Mouse (Mus musculus) kidney, postnatal 25 days (tissue): ENCODE data around the gene Gm20388.
"Not testable (repeated sequence)": the region's sequence is repeated elsewhere in the genome, so short reads cannot be mapped to it uniquely, and the experiment has no call there.

Experiments used
- DNase-seq, 2 experiments: peaks; one replicate each; pipeline ENCODE4 v3.0.0; 2021; ENCODE audit warnings: mixed read lengths in 2 of 2

The Gm20388 gene

DNA sequence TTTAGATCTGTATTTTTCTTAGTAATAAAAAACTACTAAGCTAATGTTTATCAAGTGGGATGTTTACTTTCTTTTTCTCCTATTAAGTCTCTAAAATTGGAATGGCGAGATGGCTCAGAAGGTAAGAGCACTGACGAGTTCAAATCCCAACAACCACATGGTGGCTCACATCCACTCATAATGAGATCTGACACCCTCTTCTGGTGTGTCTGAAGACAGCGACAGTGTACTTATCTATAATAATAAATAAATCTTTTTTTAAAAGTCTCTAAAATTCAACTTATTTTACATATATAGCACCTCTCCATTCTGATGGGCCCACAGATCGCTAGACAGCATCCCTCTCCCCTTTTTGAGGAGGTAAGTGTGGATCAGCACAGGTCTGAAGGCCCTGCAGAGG is 2699.6 kb downstream of the Gm20388 start:
- DNase-seq, result no peak

DNA sequence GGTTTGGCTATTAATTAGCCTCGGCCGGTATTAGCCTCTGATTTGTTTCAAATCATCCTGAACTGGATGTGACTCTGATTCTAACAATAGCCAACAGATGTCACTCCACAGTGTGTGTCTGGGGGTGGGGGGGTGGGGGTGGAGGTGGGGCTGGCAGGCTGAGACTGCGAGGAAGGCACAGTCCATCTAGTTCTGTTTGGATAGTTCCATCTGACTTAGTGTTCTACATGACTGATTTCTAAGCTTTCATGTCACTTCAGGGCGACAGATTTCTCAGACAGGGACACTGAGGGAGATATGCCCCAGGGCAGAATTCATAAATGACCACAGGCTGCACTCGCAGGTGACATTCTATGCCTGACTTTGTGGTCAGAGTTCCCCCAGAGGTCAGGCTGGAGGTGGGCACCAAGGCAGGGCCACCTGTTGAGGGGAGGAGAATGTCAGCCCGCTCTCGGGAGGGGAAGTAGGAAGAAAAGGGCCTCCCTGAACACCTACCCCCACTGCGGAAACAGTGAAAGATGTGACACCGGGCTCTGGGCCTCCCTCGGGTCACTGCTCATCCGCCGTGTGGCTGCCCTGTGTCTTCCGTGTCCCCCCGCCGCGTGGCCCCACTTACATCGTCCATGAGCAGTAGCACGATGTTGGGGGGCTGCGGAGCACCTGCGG is 2700.1 kb downstream of the Gm20388 start:
- no peak for DNase-seq

DNA sequence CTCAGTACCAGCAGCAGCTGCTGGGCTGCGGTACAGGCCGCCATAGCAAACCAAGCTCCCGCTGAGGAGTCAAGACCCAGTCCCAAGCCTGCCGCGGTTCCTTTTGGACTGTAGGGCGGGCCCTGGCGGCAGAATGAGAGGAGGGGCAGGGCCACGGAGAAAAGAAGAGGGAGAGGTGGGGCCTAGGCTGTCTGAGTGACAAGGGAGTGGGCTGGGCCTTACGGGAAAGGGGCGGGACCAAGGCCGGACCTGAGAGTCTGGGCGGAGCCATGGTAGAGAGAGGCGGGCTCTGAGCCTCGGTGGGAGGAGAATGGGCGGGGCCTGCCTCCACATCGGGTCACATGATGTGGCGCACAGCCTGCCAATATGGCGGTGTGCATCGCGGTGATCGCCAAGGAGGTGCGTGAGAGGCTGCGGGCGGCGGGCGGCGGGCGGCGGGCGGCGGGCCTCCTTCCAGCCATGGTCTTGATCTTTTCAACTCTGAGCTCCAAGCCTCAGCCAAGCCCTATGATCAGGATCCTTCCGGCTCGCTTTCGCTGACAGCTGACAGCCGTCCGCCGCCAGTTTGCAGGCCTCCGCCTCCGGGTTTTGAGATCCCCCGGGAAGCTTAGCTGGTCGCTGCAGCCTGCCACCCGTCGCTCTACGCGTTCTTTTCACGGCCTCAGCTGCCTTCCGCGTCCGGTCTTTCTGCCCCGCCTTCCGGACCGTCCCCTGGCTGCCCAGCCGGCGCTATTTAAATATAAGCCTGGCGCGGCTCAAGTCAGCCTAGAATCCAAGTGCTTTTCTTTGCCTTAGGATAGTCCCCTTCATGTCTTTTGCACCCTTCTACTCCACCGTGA is 2700.9 kb downstream of the Gm20388 start, which contains the start of the genes Galns and Trappc2l:
Galns (minus strand) TSS at position 169 of the 839 bp plus-strand sequence.
Trappc2l (plus strand) TSS at position 346 of the 839 bp plus-strand sequence.
- peak; percentile 97 to 98 for DNase-seq

DNA sequence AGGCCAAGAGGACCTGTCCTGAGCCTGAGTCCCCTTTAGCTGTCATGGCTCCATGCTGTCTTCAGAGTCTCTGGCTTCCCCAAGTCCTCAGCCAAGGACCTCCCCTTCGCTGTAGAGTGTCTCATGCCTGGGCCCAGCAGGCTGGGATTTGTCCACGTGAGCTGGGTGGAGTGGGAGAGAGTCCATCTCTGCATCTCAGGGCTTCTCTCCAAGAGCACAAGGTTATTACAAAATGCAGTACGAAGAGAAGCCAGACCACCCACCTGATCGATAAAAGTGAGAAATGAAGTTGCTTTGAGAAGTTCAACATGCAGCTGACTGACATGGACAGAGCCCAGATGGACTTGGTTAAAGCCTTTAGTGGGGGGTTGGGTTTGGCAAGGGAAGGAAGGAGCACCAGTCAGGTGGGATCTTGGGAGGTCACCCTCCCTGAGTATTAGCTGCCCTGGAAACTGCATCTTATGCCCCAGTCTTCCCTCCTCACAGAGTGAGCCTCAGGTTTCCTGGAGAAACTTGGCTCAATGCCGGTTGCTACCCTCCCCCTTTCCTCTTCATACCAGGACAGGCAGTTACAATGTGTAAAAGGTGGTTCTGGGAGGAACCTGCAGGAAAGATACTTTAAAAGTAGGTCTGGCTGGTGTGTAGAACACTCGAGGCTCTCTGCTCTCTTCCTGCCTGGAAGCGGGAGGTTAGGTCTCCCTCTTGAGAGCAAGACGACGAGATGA is 2705.7 kb downstream of the Gm20388 start:
- DNase-seq, result no peak

DNA sequence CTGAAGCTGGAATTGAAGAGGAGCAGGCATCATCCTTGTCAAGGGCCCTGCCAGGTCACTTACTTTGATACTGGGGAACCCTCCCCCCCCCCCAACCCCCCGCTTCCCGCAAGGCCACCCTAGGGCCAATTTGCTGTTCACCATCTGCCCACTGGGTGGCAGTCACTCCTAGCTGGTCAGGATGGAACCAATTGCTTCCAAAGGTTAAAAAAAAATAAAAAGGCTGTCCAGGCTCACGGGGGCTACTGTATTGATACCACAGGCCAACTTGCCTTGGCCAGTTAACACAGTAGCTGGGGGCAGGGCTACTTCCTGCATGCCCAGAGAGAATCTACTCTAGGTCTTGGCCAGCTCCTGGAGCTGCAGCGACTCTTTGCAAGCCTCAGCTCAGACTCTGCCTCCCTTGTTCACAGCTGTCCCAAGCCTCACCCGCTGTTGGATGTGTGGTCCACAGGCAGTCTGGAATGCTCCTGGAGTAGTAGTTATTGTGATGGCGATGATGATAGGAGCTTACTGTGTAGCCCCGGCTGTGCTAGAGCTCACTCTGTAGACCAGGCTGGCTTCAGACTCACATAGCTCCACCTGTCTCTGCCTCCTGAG is 2707.4 kb downstream of the Gm20388 start:
- DNase-seq, result peak; percentile 87 to 92

DNA sequence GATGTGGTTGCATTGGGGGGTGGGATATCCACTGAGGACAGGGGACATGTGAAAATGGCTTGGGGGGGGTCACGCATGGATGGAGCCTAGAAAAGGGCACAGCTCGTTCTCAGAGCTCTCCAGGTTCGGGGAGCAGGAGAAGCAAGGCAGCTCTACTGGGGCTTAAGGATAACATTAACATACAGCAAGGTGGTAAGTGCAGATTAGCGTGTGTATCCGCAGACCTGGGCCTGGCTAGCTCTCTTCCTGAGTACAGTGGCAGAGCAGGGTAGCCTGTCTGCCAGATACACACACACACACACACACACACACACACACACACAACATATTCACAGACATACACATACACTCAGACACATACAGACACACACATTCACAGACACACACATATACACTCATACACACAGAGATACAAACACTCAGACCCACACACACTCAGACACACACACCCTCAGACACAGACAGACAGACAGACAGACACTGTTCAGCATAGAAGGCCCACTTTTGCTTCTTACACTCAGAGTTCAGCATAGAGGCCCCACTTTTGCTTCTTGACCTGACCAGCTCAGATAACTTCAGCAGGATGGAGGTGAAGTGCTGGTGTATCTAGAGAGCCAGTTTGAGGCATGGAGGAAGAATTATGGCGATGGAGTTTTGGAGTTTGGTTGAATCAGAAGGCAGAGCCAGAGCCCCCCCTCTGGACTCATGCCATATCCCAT is 2708.2 kb downstream of the Gm20388 start:
- DNase-seq, result no peak

DNA sequence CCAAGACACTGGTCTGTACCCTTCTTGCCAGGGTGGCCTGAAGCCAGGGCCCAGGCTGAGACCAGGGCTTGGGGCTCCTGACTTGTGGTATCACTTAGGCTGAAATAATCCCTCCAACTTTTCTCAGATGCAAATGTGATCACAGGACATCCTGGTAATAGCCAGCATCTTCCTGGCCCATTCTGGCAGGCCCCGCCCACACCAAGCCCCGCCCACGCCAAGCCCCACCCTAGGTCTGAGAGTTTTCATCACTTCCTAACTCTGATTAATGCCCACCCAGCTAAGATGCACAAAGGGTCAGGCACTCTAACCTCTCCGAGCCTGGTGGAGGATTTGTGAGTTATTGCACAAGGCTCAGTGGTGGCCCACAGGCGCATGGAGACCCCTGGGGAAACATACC is 2709.8 kb downstream of the Gm20388 start:
- DNase-seq, result no peak

DNA sequence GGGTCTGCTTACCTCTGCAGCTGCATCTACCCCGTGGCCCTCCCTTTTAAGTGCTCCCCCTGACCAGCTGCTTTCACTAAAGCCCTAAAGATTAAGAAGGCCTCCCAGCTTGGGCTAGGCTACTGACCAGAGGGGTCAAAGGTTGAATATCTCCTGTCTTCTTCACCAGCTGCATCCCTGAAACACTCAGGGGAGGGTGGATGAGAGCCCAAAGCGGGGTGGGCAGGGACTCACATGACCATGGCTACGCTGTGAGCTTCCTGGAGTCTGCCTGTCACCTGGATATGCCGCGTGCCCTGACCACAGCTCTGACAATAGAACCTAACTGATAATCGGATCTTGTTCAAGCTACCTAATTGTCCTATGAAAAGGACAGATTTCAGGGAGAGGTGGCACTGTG is 2712.1 kb downstream of the Gm20388 start, which contains the start of gene Pabpn1l:
Pabpn1l (minus strand) TSS at position 13 of the 400 bp plus-strand sequence.
- peak in 1 of 2 experiments; percentile 58 for DNase-seq

DNA sequence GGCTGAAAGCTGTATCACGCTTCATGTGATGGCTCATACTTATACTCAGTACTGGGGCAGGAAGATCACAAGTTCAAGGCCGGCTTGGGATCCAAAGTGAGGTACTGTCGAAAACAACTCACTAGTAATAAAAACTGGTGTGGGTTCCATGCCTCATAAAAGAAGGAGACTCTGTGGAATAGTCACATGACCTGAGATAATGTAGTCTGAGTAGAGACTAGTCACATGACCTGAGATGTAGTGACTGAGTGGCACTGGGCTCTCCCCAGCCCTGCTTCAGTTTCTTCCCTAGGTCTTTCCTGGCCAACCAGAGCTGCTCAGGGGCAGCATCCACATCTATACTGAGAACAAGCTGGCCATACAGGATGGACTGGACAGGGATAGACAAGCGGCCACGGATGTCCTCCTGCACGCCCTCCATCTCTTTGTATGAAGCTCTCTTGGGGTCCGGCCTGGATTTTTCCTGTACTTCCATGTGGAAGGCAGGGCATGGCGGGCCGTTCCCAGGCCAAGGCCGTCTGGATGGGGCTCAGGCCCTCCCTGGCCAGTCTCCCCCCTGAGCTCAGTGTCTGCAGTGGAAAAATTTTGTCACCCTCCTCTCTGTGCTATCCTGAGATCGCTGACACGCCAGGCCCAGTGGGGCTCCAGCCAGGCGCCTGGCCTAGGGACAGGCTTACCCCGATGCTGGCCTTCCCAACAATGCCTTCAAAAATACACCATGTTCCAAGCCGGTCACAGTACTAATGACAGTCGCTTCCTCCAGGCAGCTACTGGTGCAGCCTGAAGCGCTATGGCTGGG is 2713.4 kb downstream of the Gm20388 start:
- no peak for DNase-seq

DNA sequence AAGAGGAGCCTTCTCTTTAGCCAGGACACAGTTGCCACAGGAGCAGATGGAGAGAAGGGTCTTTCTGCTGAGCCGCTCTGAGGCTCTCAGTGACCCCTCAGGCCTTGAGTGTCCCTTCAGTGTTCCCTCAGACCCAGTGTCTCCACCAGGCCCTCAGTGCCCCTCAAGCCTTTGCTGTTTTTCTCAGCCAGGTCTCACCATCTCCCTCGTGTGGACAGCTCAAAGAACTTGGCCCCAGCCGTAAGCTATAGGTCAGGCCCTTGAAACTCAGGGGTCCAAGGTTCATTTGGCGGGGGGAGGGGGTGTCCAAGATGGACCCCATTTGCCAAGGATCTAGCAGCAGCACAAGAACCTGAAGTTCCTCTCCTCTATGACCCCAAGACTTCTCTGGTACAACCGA is 2714.0 kb downstream of the Gm20388 start:
- no peak for DNase-seq

DNA sequence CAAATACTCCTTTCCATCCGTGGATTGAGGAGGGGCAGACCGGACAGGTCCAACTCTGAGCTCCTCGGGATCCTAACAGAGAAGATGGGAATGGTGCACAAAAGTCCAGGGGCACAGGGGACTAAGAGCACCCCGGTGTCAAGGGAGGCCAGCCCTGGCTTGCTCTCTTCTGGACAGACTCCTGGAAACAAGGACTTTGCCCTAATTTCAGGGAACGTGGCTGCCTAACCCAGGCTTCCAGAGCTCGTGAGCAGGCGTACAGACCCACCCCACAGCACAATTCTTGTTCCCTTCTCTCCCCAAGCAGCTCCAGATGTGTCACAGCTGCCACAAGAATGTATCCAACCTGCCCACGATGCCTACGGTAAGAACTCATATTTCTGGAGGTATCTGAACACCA is 2715.2 kb downstream of the Gm20388 start:
- peak in 1 of 2 experiments; percentile 42 for DNase-seq

DNA sequence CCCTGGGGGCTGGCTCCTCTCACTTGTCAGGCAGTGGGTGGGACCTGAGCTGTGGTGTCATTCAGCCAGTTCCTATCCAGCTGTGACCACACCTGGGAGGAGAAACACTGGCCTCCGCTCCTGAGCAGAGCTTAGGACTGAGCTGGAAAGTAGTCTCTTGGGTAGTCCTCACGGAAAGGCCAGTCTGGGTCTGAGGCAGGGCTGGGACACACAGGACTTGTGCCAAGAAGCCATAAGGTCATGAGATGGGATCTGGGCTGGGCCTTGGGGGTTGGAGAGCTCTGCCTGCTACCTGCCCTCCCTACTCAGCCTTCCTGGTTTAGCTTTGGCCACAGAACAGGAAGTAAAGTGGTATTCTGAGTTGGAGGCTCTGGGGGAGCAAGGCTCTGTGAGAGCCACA is 2716.3 kb downstream of the Gm20388 start:
- peak in 1 of 2 experiments; percentile 47 for DNase-seq

DNA sequence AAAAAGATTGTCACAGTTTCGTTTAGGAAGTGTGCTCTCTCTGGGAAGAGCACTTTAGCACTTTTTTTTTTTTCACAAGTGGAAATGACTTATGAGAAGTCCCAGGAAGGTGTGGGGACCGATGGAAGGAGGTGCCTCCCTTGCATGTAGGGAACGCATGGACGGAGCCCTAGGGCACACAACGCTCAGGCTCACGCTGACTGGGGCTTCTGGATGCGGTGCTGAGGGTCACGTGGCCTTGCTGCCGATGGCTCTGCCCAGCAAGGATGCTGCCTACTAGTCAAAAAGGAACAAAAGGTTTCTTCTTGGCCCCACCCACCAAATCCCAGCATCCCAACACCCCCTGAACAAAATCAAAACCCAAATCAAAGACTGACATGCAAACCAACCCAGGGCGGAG is 2718.7 kb downstream of the Gm20388 start:
- no peak for DNase-seq

DNA sequence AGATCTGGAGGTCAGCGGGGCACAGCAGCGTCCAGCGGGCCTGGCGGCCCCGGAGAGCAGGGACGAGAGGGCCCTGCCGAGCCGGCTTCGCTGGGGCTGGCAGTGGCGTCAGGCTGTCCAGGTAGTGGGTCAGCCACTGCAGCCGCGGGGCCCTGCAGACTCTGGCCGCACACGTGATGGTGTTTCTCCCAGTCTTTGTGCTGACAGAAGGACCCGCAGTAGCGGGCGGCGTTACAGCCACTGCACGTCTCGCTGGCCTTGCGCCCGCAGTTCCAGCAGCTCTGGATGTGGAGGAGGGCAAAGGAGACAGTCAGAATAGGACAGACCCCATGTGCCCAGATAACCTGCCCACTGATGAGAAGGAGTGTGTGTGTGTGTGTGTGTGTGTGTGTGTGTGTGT is 2720.1 kb downstream of the Gm20388 start:
- peak; percentile 42 to 75 for DNase-seq

DNA sequence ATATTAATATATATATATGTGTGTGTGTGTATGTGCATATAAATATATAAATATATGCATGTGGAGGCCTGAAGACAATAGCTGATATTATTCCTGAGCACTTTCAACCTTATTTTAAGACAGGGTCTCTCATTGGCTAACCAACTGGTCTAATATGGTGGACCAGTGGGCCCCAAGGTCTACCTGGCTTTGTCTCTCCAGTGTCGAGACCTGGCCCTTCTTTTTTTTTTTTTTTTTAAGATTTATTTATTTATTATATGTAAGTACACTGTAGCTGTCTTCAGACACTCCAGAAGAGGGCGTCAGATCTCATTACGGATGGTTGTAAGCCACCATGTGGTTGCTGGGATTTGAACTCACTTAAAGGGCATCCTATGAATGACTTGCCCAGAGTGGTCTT is 2721.5 kb downstream of the Gm20388 start:
- not testable (repeated sequence) for DNase-seq

DNA sequence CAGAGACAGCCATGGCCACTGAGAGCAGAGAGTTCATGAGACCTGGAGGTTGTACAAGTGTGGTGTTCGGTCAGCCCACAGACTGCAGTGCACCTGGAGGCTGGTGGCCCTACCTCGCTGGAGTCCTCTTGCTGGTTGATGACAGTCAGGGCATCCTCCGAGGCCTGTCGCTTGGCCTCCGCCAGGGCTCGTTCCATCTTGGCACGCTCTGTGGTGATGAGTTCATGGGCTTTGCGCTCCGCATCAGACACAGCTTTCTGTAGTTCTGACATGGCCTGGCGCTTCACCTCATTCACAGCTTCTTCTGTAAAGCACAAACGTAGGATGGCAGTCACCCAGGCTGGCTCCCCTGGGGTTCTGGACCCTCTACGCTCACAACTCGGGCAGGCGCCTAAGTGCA is 2722.6 kb downstream of the Gm20388 start:
- no peak for DNase-seq

DNA sequence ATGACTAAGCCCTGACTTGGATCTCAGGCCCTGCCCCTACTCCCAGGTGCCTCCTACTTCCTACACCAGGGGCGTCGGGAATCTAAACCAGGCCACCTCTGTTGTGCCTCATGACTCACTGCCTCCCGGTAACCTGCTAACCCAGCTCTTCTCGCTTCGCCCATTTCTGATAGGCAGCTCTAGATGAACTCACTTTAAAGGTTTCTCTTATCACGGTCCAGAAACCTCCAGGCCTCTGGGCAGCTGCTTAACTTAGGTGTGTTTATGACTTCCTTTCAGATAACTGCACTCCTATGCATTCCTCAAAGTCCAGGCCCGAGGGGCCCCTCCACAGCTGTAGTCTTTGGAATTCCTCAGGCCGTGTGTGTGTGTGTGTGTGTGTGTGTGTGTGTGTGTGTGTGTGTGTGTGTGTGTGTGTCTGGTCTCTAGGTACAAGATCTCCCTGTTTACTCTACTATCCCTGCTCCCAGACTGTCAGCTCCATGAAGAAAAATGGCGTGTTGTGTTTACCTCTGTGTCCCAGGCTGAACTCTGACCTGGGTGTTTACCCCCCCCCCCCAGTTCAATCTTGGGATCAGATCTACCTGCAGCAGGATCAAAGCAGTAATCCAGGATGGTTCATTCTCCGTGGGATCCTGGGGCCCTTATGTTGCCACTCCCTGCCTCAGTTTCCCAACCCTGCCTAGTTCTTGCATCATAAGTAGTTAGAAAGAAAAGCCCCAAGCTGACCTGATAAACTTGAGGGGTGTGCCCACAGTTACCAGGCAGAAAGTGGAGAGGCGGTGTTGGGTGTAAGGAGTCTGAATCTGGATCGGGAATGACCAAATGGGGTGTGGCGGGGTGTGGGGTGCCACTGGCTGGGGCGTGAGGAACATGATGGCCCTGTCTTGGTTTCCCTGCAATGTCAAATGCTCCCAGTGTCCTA is 2725.5 kb downstream of the Gm20388 start:
- DNase-seq, result no peak

DNA sequence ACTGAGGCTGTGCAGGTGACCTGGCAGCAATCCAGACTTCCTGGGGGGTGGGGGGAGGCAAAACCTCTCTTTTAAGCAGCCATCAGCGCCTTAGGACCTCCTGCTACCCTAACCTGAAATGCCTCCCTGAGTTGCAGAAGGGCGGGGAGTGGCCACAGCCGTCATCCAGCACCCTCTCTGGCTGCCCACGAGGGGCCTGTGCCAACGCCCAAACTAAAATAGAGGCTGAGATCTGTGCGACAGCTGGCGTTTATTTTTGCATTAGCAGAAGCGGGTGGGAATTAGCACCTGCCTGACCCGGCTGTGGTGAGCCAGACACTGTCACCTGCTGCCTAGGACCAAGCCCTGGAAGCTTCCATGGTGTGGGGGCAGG is 2726.1 kb downstream of the Gm20388 start:
- no peak for DNase-seq

DNA sequence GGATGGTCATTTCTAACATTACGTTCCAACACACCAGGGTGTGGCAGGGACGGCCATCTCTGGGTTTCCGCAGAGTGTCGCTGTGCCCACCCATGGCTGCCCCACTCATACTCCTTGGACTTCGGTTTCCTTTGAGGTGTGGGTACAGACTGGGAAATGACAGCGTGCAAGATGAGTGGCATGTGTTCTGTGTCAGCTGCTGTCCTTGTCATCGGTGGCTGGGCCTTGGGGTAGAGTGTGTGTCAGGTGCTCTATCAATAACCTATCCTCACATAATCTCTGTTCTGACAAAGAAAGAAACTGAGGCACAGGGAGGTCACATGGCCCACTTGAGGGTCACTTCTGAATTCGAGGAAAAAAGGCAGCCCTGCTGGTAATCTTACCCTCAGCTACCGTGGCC is 2726.6 kb downstream of the Gm20388 start:
- DNase-seq, result no peak

DNA sequence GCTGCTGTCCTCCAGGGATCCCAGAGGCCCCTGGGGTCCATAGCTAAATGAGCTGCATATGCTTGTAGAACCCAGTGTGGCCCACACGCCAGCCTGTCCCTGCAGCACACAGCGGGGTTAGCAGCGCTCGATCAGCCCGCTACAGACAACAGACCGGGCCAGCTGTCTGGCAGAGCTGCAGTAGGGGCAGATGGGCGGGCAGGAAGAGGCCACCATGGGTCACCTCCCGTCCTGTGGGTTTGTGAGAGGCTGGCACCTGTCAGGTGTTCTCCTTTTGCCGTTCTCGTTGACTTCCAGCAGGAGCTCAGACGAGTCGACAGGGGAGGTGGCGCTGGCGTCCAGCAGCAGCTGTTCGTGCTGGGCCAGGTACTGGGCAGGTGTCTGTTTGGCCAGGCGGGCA is 2728.0 kb downstream of the Gm20388 start:
- DNase-seq, result no peak
